Mouse (Mus musculus) megakaryocyte, embryonic 14.5 days (primary cell): ENCODE measurements at regions not wholly inside any gene's neighbourhood (a gene's known extent, or its start where the extent isn't known, plus 50 kb on each side); places are given as distances from the start of the nearest gene placed in this dataset.

Source experiments
- FLI1 ChIP-seq: IDR thresholded peaks from 2 replicates; pipeline ENCODE4 v1.6.1; 2012; ENCODE audit warnings: low read length, inconsistent platforms, mixed read lengths
- GATA1 ChIP-seq: IDR thresholded peaks from 3 replicates; pipeline ENCODE4 v1.6.1; 2012; ENCODE audit warnings: mixed read lengths, low read length, inconsistent platforms, borderline replicate concordance

- TF ChIP-seq GATA1, result no peak
- TF ChIP-seq FLI1, result no peak
Observed at GRCm38 (mm10) chr11:111743356-111743755, 677.4 kb downstream of the Kcnj2 start.
